Mouse (Mus musculus) 416B (cell line): ENCODE data around the gene Stk39.

Experiments
- DNase-seq: peaks from one replicate; pipeline ENCODE4 v3.0.0; 2011; ENCODE audit warnings: low read depth

Stk39 gene

GRCm38 (mm10) chr2:68458115-68458514, 14.0 kb downstream of the Stk39 start:
- no peak for DNase-seq

DNA sequence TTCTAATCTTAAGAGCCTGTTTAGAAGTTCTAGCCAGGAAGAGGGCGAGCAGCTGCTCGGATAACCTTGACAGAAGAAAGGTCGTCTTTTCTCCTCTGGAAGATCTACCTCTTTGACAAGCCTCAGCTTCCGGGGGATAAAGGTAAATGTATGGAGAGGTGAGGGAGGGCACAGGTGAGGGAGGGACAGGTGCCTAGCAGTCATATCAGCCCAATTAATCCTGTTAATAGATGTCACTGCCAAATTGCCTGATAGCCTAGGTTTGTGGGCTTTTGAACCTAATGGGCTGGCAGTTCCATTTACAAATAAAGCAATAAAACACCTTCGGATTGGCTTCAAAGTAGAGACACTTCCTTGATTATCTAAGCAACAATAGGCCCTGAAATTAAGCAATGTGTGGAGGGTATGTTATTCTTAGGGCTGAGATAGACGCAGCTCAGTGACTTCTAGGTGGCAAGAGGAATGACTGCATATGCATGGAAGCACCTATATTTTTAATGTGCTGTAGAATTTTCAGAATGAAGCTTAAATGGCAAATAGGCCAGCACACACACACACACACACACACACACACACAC, 14.5 kb downstream of the Stk39 start:
- no peak for DNase-seq

- DNase-seq: no peak
Measured at GRCm38 (mm10) chr2:68456899-68457298, 15.2 kb downstream of the Stk39 start.

DNA sequence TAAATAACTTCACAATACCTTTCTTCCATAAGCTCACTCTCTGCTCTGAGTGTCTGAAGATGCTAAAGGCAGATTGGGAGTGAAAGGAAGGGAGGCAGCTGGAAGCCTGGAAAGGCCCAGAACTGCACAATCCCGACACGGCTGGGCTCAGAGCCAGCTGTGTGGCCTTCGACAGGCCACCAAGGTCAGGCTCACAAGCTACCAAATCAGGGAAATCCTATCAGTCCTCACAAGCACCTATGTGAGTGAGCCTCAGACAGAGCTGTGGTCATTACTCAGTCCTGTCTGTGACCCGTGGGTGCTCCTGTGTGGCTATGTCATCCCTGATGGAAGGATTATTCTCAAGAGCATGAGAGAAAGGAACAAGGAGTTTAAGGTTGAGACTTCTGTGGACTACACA, 19.7 kb downstream of the Stk39 start:
- no peak for DNase-seq

DNA sequence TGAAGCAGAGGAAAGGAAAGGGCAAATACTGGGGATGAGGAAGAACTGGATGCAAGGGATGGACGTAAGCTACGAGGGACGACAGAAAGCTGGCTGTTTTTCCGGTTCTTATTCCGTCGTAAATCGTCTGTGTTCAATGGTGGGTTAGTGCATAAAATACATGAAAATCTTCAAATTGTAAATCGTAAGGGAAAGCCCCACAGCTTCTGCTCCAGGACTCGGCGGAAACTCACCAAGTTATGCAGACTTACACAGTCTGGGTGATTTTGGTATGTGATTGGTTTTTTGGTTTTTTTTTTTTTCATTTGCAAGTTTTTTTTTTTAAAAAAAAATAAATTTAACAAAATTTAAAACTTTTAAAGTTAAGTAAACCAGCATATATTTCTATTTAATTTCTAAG, 24.0 kb downstream of the Stk39 start:
- no peak for DNase-seq

DNA sequence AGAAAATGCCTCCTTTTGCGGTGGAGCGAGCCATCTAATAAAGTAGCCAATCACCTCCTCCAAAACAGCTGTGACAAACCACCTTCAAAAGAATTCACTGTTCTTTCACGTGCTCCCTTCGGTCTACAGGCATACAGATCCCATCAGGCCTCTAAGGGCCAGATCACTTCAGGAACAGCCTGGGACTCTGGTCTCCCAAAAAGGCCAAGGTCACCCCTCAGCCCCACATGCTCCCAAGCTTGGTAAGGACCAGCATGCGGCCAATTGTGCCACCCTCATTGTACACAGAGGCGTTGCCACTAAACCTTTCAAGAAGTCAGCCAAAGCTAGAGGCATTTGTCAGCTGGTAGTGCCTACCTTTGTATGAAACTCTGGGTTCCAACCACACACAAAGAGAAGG, 28.9 kb downstream of the Stk39 start:
- no peak for DNase-seq

DNA sequence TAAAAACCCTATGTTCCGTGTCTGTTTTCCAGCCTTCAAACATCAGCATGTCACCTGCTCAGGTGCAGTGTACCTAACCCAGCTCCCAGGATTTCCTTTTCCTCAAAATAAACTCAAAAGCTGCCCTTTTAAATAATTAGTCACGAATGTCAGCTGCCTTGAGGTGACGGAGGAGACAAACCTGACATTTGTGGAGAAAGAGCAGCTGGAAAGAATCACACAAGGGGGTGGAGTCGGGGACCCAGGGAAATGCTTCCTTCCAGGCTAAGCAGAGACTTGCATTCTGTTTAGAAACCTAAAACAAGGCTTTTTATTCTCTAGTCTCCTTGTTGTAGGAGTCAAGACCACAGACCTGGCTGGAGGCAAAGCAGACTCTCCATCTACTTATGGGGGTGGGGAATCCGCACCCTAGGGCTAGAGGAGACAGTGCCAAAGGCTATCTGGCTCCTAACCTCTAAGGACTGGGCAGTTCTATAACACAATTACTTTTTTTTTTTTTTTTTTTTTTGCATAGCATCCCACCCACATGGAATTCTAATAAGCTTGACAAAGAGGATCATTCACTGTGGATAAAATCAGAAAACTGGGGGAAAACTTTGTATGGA, 29.9 kb downstream of the Stk39 start:
- no peak for DNase-seq

- no peak for DNase-seq
Measured at GRCm38 (mm10) chr2:68439614-68440013, 32.5 kb downstream of the Stk39 start.

GRCm38 (mm10) chr2:68437920-68438319, 34.1 kb downstream of the Stk39 start:
- no peak for DNase-seq

DNA sequence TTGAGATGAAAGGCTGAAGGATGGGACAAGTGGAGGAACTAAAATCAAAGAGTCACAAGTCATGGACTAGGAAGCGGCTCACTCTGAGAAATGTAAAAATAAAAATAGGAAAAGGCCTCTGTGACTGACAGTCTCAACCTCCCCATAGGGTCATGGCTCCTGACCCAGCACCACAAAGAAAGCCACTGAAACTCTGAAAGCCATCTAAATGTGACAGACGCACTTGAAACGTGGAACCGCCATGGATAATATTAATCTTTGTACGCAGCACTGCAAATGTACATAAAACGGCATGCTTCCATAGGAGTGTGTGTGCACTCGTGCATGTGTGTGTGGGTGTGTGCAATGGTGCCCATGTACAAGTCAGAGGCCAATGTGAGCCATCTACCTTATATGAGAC, 34.9 kb downstream of the Stk39 start:
- no peak for DNase-seq

GRCm38 (mm10) chr2:68436305-68436704, 35.8 kb downstream of the Stk39 start:
- DNase-seq: no peak

DNA sequence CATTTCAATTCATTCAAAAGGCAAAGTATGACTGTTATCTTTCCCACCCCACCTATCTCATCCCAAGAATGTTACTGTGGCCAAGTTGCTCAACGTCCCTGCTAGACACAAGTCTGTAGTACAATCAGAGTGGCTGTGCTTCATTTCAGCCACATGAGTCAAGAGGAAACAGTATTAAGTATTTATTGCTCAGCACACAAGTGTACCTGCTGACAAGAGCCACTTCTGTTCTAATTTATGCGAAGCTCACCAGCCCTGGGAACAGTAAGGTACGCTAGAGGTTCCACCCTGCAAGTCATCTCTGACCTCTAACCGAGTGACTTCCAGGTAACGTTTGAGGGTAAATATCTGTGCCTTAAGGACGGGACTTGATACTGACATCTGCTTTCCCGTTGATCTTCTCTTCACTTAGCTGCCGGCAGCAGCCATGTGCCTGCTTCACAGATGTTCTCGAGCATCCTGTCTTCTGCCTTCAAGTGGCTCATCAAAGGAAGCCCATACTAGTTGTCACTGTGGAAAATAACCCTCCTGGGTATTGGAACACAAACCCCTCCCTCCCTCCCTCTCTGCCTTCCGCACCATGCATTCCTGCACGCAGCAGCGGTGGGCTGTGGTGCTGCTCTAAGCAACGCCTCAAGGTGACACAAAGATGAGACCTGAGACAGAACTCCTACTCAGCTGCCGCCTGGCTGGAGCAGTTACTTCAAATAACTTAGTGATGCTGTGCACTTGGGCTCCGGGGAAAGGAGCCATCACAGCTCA, 36.4 kb downstream of the Stk39 start:
- no peak for DNase-seq

DNA sequence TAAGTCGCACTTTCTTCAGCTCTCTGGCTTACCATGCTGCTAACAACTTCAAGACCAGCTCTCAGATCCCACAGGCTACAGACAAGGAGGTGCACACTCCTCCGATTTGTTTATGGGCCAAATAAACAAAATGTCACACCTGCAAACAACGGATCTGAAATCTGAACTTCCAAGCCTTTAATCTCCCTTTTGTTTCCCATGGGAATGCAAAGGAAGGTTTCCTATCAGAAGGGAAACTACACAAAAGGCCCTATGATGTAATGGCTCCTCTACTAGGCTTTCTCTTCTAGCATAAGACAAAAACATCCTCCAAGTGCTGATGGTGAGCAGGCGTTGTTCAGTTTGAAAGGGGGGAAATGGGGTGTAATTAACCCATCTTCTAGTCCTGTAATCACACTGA, 37.1 kb downstream of the Stk39 start:
- no peak for DNase-seq

- no peak for DNase-seq
Measured at GRCm38 (mm10) chr2:68434576-68434975, 37.5 kb downstream of the Stk39 start.

DNA sequence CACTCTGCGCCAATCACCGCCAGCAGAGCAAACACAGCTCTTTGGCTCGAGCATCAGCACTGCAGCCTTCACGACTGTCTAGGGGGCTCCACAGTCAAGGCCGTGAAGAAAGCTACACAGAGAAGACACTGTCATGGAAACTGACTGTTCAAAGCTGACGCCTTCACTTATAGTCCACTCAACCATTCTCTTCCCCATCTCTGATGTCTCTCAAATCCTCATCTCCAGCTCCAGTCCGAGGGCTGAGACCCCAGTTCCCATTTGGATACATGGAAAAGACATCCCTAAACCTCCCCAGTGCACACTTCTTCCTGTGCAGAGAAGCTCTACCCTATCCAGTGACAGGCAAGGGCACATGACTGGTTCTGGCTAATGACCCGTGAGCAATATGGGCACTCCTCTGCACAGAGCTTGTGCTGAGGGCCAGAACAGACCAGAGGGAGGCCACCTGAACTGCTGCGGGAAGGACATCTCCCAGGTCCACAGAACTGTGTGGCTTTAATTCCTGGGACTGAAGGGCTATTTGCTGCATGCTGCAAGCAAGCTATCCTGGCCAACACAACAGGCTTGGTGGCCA, 38.2 kb downstream of the Stk39 start:
- DNase-seq: no peak

GRCm38 (mm10) chr2:68432834-68433233, 39.2 kb downstream of the Stk39 start:
- no peak for DNase-seq

DNA sequence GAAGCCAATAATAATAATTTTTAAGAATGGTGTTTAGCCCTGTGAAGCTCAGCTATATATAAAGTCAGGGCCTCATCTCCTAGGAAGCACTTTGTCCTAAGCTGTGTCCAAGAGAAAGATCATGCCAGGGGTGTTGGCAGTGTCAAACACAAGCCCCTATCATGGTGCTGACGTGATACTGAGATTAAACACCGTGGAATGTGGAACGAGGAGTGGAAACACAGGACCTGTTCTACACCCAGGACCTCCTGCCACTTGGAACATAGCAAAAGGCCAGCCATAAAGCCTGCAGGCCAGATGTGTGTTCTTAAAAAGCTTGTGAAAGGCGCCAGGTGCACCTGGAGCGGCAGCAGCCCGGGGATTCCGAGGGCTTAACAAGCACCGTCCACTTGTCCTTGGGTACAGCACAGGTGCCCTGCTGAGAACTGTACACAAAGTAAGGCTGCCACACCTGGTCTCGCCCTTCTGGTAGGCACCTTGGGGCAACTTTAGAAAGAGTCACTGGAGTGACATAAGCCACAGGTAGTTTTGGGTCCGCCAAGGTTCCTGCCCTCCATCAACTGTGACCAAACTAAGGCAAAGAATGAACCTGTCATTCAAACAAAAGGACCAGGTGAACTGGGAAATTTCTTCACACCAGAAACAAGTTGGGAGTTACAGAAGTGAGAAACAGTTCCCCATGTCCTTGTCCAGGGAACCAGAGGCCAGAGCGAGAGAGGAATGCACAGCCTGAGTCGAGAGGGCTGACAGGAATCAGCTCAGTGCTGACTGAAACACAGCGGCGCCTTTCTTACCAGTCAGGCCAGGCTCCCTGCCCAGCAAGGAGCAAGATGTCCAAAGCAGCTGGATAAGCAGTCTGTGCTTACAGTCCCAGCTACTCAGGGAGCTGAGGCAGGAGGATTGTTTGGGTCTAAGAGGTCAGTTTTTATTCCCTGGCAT, 40.8 kb downstream of the Stk39 start:
- DNase-seq: no peak

DNA sequence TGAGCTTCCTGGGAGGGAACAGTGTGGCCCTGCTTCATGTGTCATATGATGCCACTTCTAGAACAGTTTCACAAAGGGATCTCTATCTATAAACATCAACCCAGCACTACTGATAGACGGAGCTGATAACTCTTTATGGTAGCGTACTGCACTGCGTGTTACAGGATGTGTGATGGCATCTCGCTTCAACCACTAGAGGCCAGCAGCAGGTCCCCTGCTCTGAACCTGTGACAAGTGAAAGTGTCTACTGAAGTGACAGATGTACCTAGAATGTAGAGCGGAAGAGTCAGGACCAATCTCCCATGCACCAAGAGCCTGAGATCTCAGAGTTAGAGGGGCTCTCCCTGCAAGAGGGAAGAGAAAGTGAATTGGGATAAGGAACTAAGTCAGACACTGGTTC, 41.6 kb downstream of the Stk39 start:
- no peak for DNase-seq

GRCm38 (mm10) chr2:68429436-68429835, 42.6 kb downstream of the Stk39 start:
- no peak for DNase-seq

- no peak for DNase-seq
Measured at GRCm38 (mm10) chr2:68426977-68427577, 45.0 kb downstream of the Stk39 start.

- no peak for DNase-seq
Measured at GRCm38 (mm10) chr2:68426074-68426473, 46.0 kb downstream of the Stk39 start.

GRCm38 (mm10) chr2:68421002-68421401, 51.1 kb downstream of the Stk39 start:
- DNase-seq: no peak
